Mouse (Mus musculus) adrenal gland, postnatal 25 days (tissue): ENCODE measurements around the gene Tsfm. TPM values are rescaled to one million over a fixed set of nuclear protein-coding genes. Genes with fewer than 3 reads are reported as not detected.

Source experiments
- microRNA-seq, 2 experiments: library from miRNA; unstranded; fragments of <30 nt; microRNA quantifications; one replicate each; pipeline ENCODE4 v1.2.0; 2021
- total RNA-seq: library from RNA; stranded (reverse); gene quantifications from 2 replicates; pipeline ENCODE4 v1.2.3, GENCODE M21; 2021

Tsfm gene
- total RNA-seq, 1 experiment from 2014 or later: 66.8 TPM

Small RNAs within 50 kb of the gene (microRNA-seq; reads per million reads assigned to microRNA genes)
- gene Mir26a-2: 26.4 to 38.1 reads per million in 2 experiments
- 0 to 1.0 reads per million in 2 experiments for gene Mir546

Other genes with a start within 250 kb of the Tsfm start
- 7.6 and 9.5 TPM in 2 replicates for gene Atp23, start 129.5 kb downstream of the Tsfm start, total RNA-seq
- gene Ctdsp2, start 52.1 kb downstream of the Tsfm start, total RNA-seq: 125 and 197 TPM in 2 replicates
- 3.7 and 3.9 TPM in 2 replicates for gene Avil, start 30.1 kb downstream of the Tsfm start, total RNA-seq
- 17.6 and 23.0 TPM in 2 replicates for gene Mettl1, start 10.6 kb upstream of the Tsfm start, total RNA-seq
- gene Eef1akmt3, start 10.7 kb upstream of the Tsfm start, total RNA-seq: 0.49 TPM in 1 of 2 replicates, not detected in the other
- 0.33 TPM in 1 of 2 replicates, not detected in the other for gene Cyp27b1, start 17.4 kb upstream of the Tsfm start, total RNA-seq
- gene March9, start 29.3 kb upstream of the Tsfm start, total RNA-seq: 8.6 and 10.9 TPM in 2 replicates
- gene Cdk4, start 32.7 kb upstream of the Tsfm start, total RNA-seq: 218 and 247 TPM in 2 replicates
- gene Tspan31, start 39.4 kb upstream of the Tsfm start, total RNA-seq: 103 and 108 TPM in 2 replicates
- 2.6 and 3.8 TPM in 2 replicates for gene Agap2, start 44.4 kb upstream of the Tsfm start, total RNA-seq
- gene Os9, start 90.3 kb upstream of the Tsfm start, total RNA-seq: 139 and 150 TPM in 2 replicates
- 6.8 and 8.5 TPM in 2 replicates for gene B4galnt1, start 134.4 kb upstream of the Tsfm start, total RNA-seq
- 3.2 and 6.0 TPM in 2 replicates for gene Slc26a10, start 149.8 kb upstream of the Tsfm start, total RNA-seq
- 27.9 and 28.7 TPM in 2 replicates for gene Arhgef25, start 159.2 kb upstream of the Tsfm start, total RNA-seq
- 89.7 and 96.8 TPM in 2 replicates for gene Dtx3, start 164.9 kb upstream of the Tsfm start, total RNA-seq
- gene Pip4k2c, start 180.7 kb upstream of the Tsfm start, total RNA-seq: 38.4 and 48.8 TPM in 2 replicates
- gene Kif5a, start 232.5 kb upstream of the Tsfm start, total RNA-seq: 8.6 and 13.1 TPM in 2 replicates
- 159 and 197 TPM in 2 replicates for gene Dctn2, start 235.5 kb upstream of the Tsfm start, total RNA-seq